Mouse (Mus musculus) kidney, postnatal 0 days (tissue): ENCODE measurements around the gene Rcbtb2. TPM values are rescaled to one million over a fixed set of nuclear protein-coding genes. Genes with fewer than 3 reads are reported as not detected.
A peak's percentile ranks its signal among the peaks of the same experiment; 100 is the strongest.

ENCODE experiments used
- ATAC-seq: fragments of 200-750 bp; cut with Nextera tagmentation; replicated peaks from 2 replicates; pipeline ENCODE4 v1.8.0; 2017; ENCODE audit warnings: low read depth, moderate number of reproducible peaks, moderate TSS enrichment, moderate library complexity; ENCODE audit not compliant: low FRiP score
- DNase-seq: peaks from one replicate; pipeline ENCODE4 v3.0.0-alpha.2; 2016; ENCODE audit warnings: low spot score
- H3K27ac ChIP-seq: fragments of 300-500 bp; sonication (generic); 2 replicates; pipeline ENCODE4 v1.5.1; 2014; ENCODE audit warnings: mild to moderate bottlenecking
- H3K27me3 ChIP-seq: fragments of 300-500 bp; sonication (generic); 2 replicates; pipeline ENCODE4 v1.6.1; 2014; ENCODE audit warnings: low read length, mixed read lengths; ENCODE audit not compliant: insufficient read depth
- H3K36me3 ChIP-seq: fragments of 300-500 bp; sonication (generic); 2 replicates; pipeline ENCODE4 v1.6.1; 2014; ENCODE audit warnings: low read length, mixed read lengths; ENCODE audit not compliant: insufficient read depth
- H3K4me1 ChIP-seq: fragments of 300-500 bp; sonication (generic); replicated peaks from 2 replicates; pipeline ENCODE4 v1.6.1; 2014; ENCODE audit warnings: antibody characterized with exemption, low read length, mixed read lengths; ENCODE audit not compliant: insufficient read depth
- H3K4me2 ChIP-seq: fragments of 300-500 bp; sonication (generic); 2 replicates; pipeline ENCODE4 v1.6.1; 2014; ENCODE audit warnings: mild to moderate bottlenecking, low read length, moderate library complexity, mixed read lengths
- H3K4me3 ChIP-seq: fragments of 300-500 bp; sonication (generic); replicated peaks from 2 replicates; pipeline ENCODE4 v1.5.1; 2014; ENCODE audit warnings: low read depth, low read length
- H3K9ac ChIP-seq: fragments of 300-500 bp; sonication (generic); 2 replicates; pipeline ENCODE4 v1.6.1; 2014; ENCODE audit warnings: low read depth, low read length
- H3K9me3 ChIP-seq: fragments of 300-500 bp; sonication (generic); replicated peaks from 2 replicates; pipeline ENCODE4 v1.6.1; 2016; ENCODE audit warnings: low read length, inconsistent platforms, mixed read lengths
- CTCF ChIP-seq: IDR thresholded peaks from 2 replicates; pipeline ENCODE4 v1.5.1; 2016; ENCODE audit warnings: antibody characterized with exemption, low read depth, mild to moderate bottlenecking, moderate library complexity
- WGBS: fragments of 180-500 bp; shearing (Covaris S2); extraction: QIAGEN DNeasy Blood & Tissue Kit; methylation state at CpG from one replicate; pipeline ENCODE4 v1.1.7; 2014; 5-methylcytosine and 5-hydroxymethylcytosine counted together
- polyA plus RNA-seq: library from polyadenylated mRNA; unstranded; fragments of >200 nt; fragmentation: Nextera tagmentation; extraction: Ambion mirVana; gene quantifications from 2 replicates; pipeline ENCODE4 v1.2.1, GENCODE M21; 2015

Gene Rcbtb2
- polyA plus RNA-seq, 1 experiment from 2014 or later: 87.4 TPM

GRCm38 (mm10) chr14:73239857-73240256 lies 117.0 kb downstream of the Rcbtb2 start:
- WGBS: 30% methylated on average over 3 of the region's 3 CpGs
- Histone ChIP-seq H3K4me3 (peak overlapping the region; percentile 59; the same call in 1 of the 2 replicates), H3K9me3 (no peaks in the 10 kb centered on the region), H3K4me1 (0 out of 2 replicates have a peak, but pooled peaks cover under 1% of the 10 kb centered on the region), H3K27me3 (no peaks in the 10 kb centered on the region), H3K4me2 (peak overlapping the region; percentile 31), H3K36me3 (0 out of 2 replicates have a peak, but pooled peaks cover 8% of the 10 kb centered on the region), H3K27ac (no peak overlapping the region), H3K9ac (no peak overlapping the region)
- no peak for TF ChIP-seq CTCF
- DNase-seq (peak; percentile 53), ATAC-seq (no peak)

- 93% methylated on average over 2 of the region's 2 CpGs for WGBS
- DNase-seq: no peak
- 0 out of 2 replicates have a peak, but pooled peaks cover 8% of the 10 kb centered on the region for H3K36me3 ChIP-seq
- ATAC-seq: no peak
- H3K4me1 ChIP-seq: no peaks in the 10 kb centered on the region
- H3K9ac ChIP-seq: no peak overlapping the region
- H3K27me3 ChIP-seq: no peaks in the 10 kb centered on the region
- no peaks in the 10 kb centered on the region for H3K9me3 ChIP-seq
- H3K4me3 ChIP-seq: no peak overlapping the region
- no peak overlapping the region; the same call in 1 of the 2 replicates for H3K27ac ChIP-seq
- no peak for TF ChIP-seq CTCF
- H3K4me2 ChIP-seq: no peak overlapping the region
Observed at GRCm38 (mm10) chr14:73244061-73244597, 121.3 kb downstream of the Rcbtb2 start.

DNA sequence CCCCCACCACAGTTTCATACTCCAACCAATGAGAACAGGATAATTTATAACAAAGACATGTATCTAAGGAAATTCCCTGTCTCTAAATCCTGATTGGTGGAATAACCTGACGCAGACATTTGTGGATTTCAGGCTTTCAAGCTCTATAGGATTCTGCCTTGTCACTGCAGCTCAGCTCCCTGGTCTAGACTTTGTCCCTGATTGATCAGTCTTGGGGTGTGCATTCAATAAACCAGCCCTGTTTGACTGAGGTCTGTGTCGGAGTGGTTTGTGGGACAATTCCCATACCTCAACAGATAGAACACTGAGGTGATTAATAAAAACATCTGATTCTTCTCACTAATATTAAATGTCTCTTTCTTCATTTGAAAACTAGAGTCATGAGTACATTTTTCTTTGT lies 127.2 kb downstream of the Rcbtb2 start:
- H3K9ac ChIP-seq: no peak overlapping the region
- H3K27me3 ChIP-seq: no peaks in the 10 kb centered on the region
- H3K4me1 ChIP-seq: no peaks in the 10 kb centered on the region
- H3K4me3 ChIP-seq: no peak overlapping the region
- H3K9me3 ChIP-seq: no peaks in the 10 kb centered on the region
- no peak overlapping the region for H3K4me2 ChIP-seq
- ATAC-seq (no peak), DNase-seq (no peak)
- TF ChIP-seq CTCF: no peak
- no peak overlapping the region for H3K27ac ChIP-seq
- 91% methylated on average over 2 of the region's 2 CpGs for WGBS
- H3K36me3 ChIP-seq: no peaks in the 10 kb centered on the region

DNA sequence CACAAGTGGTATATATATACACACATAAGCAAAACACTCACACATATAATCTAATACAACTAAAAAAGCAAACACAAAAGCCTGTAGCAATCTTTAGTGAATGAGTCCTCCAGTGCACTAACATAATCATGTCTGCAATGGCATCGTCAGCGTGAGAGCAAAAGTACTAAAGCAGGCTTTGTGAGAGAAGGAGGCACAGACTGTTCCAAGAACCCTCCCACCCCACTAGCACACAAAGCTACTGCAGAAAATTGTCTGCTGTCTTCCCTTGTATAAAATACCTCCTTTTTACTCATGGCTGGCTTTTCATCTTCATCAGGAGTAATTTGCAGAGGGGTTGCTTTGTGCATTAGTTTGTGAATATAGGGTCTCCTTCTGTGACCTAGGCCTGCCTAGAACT lies 129.4 kb downstream of the Rcbtb2 start:
- WGBS: 93% methylated on average over 2 of the region's 2 CpGs
- H3K9ac ChIP-seq: no peak overlapping the region
- H3K27ac ChIP-seq: peak overlapping the region; percentile 77
- H3K4me3 ChIP-seq: no peak overlapping the region
- TF ChIP-seq CTCF: no peak
- H3K27me3 ChIP-seq: no peaks in the 10 kb centered on the region
- no peak for DNase-seq
- no peaks in the 10 kb centered on the region for H3K9me3 ChIP-seq
- no peak overlapping the region for H3K4me2 ChIP-seq
- no peaks in the 10 kb centered on the region for H3K4me1 ChIP-seq
- no peak for ATAC-seq
- H3K36me3 ChIP-seq: no peaks in the 10 kb centered on the region

GRCm38 (mm10) chr14:73253453-73254251 lies 130.8 kb downstream of the Rcbtb2 start:
- Histone ChIP-seq H3K9ac (no peak overlapping the region), H3K4me1 (no peaks in the 10 kb centered on the region), H3K27me3 (no peaks in the 10 kb centered on the region), H3K4me2 (no peak overlapping the region), H3K27ac (peak overlapping the region; percentile 87), H3K9me3 (no peaks in the 10 kb centered on the region), H3K4me3 (no peak overlapping the region), H3K36me3 (no peaks in the 10 kb centered on the region)
- no peak for TF ChIP-seq CTCF
- peak; percentile 96 for ATAC-seq
- peak; percentile 74 for DNase-seq
- 44% methylated on average over 6 of the region's 6 CpGs for WGBS

DNA sequence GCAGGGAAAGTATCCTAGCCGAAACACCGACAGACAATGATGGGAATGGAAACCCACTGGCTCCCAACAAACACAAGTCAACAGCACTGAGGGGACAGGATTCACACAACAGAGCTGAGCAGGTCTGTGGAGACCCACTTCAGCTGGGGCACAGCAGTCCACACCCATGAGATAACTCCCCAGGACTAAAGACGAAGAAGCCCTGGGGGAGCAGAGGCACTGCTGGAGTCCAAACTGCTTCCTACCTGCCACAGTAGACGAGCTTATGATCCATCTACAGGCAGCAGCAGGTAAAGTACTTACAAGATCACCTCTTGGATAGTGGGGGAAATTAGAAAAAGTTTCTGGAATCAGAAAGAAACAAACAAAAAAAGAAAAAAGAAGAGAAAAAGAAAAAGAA lies 131.6 kb downstream of the Rcbtb2 start:
- H3K4me1 ChIP-seq: no peaks in the 10 kb centered on the region
- no peak overlapping the region for H3K9ac ChIP-seq
- TF ChIP-seq CTCF: no peak; the same call in 1 of the 2 replicates
- H3K36me3 ChIP-seq: no peaks in the 10 kb centered on the region
- WGBS: 76% methylated on average over 4 of the region's 4 CpGs
- ATAC-seq (peak; percentile 34; the same call in 1 of the 2 replicates), DNase-seq (no peak)
- no peak overlapping the region for H3K4me2 ChIP-seq
- no peaks in the 10 kb centered on the region for H3K9me3 ChIP-seq
- H3K4me3 ChIP-seq: no peak overlapping the region
- no peaks in the 10 kb centered on the region for H3K27me3 ChIP-seq
- peak overlapping the region; percentile 87 for H3K27ac ChIP-seq
